Mouse (Mus musculus) heart, embryonic 14.5 days (tissue): ENCODE measurements around the gene Chd9. TPM values are rescaled to one million over a fixed set of nuclear protein-coding genes. Genes with fewer than 3 reads are reported as not detected.

Experiments
- ATAC-seq: fragments of 200-750 bp; cut with Nextera tagmentation; 2 replicates; pipeline ENCODE4 v1.8.0; 2017; ENCODE audit warnings: low read depth, moderate TSS enrichment; ENCODE audit not compliant: insufficient number of reproducible peaks, insufficient read depth, low FRiP score
- H3K27ac ChIP-seq, 2 experiments: fragments of 200-500 bp in 1 of 2; fragments of 300-500 bp in 1 of 2; sonication (generic) in 1 of 2; replicated peaks in 1 of 2; 2 replicates each; pipeline ENCODE4 v1.5.1; 2012 to 2014; ENCODE audit warnings: low read depth in 2 of 2, low read length in 2 of 2, control low read depth in 1 of 2, mild to moderate bottlenecking in 1 of 2, mixed read lengths in 1 of 2; ENCODE audit not compliant: control insufficient read depth in 1 of 2, insufficient read depth in 1 of 2
- H3K27me3 ChIP-seq: fragments of 300-500 bp; sonication (generic); 2 replicates; pipeline ENCODE4 v1.6.1; 2014; ENCODE audit warnings: mild to moderate bottlenecking, low read length, control low read depth; ENCODE audit not compliant: control insufficient read depth, insufficient read depth
- H3K36me3 ChIP-seq: fragments of 300-500 bp; sonication (generic); 2 replicates; pipeline ENCODE4 v1.6.1; 2014; ENCODE audit warnings: mild to moderate bottlenecking, control low read depth, low read length, mixed read lengths; ENCODE audit not compliant: control insufficient read depth, insufficient read depth
- H3K4me1 ChIP-seq, 2 experiments: fragments of 200-500 bp in 1 of 2; fragments of 300-500 bp in 1 of 2; sonication (generic) in 1 of 2; 2 replicates each; pipeline ENCODE4 v1.6.1; 2012 to 2014; ENCODE audit warnings: low read length in 2 of 2, control low read depth in 1 of 2, mixed read lengths in 1 of 2; ENCODE audit not compliant: control insufficient read depth in 2 of 2, insufficient read depth in 2 of 2
- H3K4me2 ChIP-seq: fragments of 300-500 bp; sonication (generic); 2 replicates; pipeline ENCODE4 v1.6.1; 2014; ENCODE audit warnings: mild to moderate bottlenecking, low read length
- H3K4me3 ChIP-seq, 2 experiments: fragments of 200-500 bp in 1 of 2; fragments of 300-500 bp in 1 of 2; sonication (generic) in 1 of 2; 2 replicates each; pipeline ENCODE4 v1.5.1; 2012 to 2014; ENCODE audit warnings: low read length in 2 of 2, mild to moderate bottlenecking in 2 of 2, control low read depth in 1 of 2, low read depth in 1 of 2, moderate library complexity in 1 of 2; ENCODE audit not compliant: control insufficient read depth in 1 of 2, insufficient read depth in 1 of 2
- H3K9ac ChIP-seq: fragments of 300-500 bp; sonication (generic); 2 replicates; pipeline ENCODE4 v1.6.1; 2014; ENCODE audit warnings: mild to moderate bottlenecking, low read length
- H3K9me3 ChIP-seq: fragments of 300-500 bp; sonication (generic); 2 replicates; pipeline ENCODE4 v1.6.1; 2016; ENCODE audit warnings: low read length, control low read depth; ENCODE audit not compliant: control insufficient read depth
- WGBS: fragments of 180-500 bp; shearing (Covaris S2); extraction: QIAGEN DNeasy Blood & Tissue Kit; methylation state at CpG from one replicate; pipeline ENCODE4 v1.1.7; 2014; 5-methylcytosine and 5-hydroxymethylcytosine counted together
- polyA plus RNA-seq: library from polyadenylated mRNA; unstranded; fragments of >200 nt; fragmentation: Nextera tagmentation; extraction: Ambion mirVana; gene quantifications from 2 replicates; pipeline ENCODE4 v1.2.1, GENCODE M21; 2014

Chd9 gene
- 57.0 and 62.4 TPM in 2 replicates for polyA plus RNA-seq

DNA sequence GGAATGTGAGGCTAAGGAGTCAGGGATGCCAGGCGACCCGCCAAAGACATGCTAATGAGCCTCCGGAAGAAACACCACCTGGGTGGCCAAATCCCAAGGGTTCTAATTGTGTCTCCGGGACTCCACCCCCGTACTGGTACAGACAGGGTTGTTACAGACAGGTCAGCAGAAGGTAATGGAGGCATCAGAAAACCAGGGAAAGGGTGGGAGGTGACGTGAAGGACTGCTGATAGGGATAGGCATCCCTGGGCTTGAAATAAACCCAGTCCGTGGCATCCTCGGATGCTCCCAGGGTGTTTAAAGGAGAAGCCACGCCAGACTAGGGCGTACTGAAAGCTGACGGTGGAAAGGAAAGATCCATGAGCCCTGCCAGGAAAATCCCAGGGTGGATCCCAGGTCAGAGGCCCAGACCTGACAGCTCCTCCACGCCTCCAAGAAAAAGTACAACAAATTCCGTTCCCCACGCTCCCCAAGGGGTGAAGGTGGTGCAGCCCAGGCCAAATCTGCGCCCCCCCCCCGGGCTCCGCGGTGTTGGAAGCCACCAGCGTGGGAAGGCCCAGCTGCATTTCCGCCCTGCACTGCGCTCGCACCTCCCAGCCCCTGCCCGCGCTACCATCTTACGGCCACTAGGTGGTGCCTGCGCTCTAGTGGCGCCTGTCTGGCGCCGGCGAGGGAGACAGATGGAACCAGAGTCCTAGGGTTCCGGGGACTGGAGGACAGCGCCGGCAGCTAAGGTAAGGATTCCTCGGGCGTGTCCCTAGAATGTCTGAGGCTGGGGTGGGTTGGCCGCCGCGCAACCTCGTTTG is at the start of gene Chd9:
Chd9 (plus strand) TSS at position 172 of the 806 bp plus-strand sequence.
- 2% methylated on average over 38 of the region's 39 CpGs for WGBS
- peak within 1 kb of the TSS; percentile 52 to 64 for H3K4me3 ChIP-seq
- H3K9ac ChIP-seq = peak within 1 kb of the TSS; percentile 78
- H3K4me1 ChIP-seq = peaks cover 2 to 6% of the 10 kb centered on the region in 2 experiments; a peak in 1 of 4 replicates
- no peaks in the 10 kb centered on the region for H3K27me3 ChIP-seq
- no peak within 1 kb of the TSS for H3K27ac ChIP-seq
- no peaks in the 10 kb centered on the region for H3K9me3 ChIP-seq
- no peaks in the 10 kb centered on the region for H3K36me3 ChIP-seq
- peak within 1 kb of the TSS; percentile 80 for H3K4me2 ChIP-seq
- peak; percentile 88 for ATAC-seq

DNA sequence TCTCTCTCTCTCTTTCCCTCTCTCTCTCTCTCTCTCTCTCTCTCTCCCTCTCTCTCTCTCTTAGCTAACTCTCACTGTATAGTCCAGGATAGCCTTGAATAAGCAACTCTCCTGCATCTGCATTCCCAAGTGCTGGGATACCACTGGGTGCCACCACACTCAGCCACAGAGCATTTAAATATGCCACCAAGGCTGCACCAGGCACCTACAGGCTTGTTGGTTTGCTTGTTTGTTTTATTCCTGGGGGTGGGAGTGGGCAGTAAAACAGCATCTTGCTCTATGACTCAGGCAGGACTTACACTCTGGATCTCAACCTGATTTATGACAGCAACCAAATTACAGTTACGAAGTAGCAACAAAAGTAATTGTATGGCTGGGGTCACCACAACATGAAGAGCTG is 36.5 kb upstream of the Chd9 start:
- no peak for ATAC-seq
- Histone ChIP-seq H3K9me3 (no peaks in the 10 kb centered on the region), H3K27ac (no peak overlapping the region), H3K9ac (no peak overlapping the region), H3K27me3 (no peaks in the 10 kb centered on the region), H3K36me3 (no peaks in the 10 kb centered on the region), H3K4me1 (peaks cover 5 to 8% of the 10 kb centered on the region in 2 experiments), H3K4me3 (no peak overlapping the region), H3K4me2 (no peak overlapping the region)
- 88% methylated on average over 1 of the region's 1 CpGs for WGBS

DNA sequence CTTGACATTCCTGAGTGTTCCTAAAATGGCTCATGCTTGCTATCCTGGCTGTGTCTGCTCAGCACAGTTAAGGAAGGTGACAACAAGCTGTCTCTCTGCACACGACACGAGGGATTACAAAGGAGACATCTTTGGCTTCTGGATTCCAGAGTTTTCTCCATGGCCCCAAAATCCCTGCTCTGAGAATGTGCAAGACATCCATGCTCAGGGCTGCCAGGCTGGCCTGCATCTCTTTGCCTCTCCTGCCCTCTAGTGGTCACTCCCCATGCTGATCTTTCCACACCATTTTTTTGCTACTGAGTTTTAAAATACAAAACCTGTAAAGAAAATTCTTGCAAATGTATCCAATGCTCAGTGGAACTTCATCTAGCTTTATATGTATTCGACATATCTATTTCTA is 34.4 kb upstream of the Chd9 start:
- H3K27ac ChIP-seq = no peak overlapping the region
- no peak for ATAC-seq
- no peaks in the 10 kb centered on the region for H3K36me3 ChIP-seq
- no peak overlapping the region for H3K4me2 ChIP-seq
- 3% methylated on average over 3 of the region's 3 CpGs for WGBS
- peaks cover 5 to 8% of the 10 kb centered on the region in 2 experiments for H3K4me1 ChIP-seq
- H3K9ac ChIP-seq = no peak overlapping the region; the same call in 1 of the 2 replicates
- H3K27me3 ChIP-seq = no peaks in the 10 kb centered on the region
- H3K4me3 ChIP-seq = no peak overlapping the region
- H3K9me3 ChIP-seq = no peaks in the 10 kb centered on the region

DNA sequence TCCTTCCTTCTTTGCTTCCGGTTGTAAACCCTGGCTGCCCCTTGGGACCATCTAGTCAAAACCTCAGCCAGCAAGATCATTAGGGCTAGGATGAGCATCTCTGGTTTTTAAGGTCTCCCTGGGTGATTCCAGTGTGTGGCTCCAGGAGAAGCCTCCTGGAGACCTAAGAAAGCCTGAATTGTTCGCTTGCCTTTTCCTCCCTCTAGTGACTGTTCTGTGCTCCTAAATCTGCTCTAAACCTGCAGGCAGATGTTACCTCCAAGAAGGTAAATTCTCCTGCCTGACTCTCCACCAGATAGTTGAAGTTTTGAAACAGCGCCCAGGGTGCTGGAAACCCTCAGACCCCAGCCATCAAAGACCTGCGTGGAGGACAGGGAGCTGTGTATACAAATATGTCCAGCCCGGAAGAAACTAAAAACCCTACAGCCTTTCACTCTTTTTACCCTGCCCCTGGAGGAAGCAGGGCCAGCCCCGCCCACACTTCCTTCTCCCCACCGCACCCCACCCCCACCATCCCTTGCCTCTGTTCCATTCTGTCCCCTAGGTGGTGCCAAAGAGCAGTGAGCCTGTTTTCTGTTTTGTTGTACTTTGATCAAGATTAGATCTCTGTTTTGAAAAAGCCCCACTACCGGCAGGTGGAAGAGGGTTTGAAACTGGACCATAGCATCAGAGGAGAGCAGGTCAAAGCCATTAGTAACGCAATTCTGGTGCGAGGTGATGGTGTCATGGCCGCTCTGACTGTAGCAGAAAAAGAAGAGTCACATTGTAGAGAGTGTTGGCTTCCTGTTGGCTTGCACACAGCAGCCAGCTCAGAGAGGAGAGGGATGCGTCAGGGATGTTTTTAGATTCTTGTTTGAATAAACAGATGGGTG is 32.9 kb upstream of the Chd9 start:
- WGBS = 12% methylated on average over 12 of the region's 12 CpGs
- Histone ChIP-seq H3K4me3 (peak overlapping the region; percentile 25 to 37), H3K27ac (no peak overlapping the region), H3K36me3 (no peaks in the 10 kb centered on the region), H3K9ac (no peak overlapping the region), H3K4me1 (peaks cover 5 to 8% of the 10 kb centered on the region in 2 experiments), H3K27me3 (no peaks in the 10 kb centered on the region), H3K4me2 (peak overlapping the region; percentile 49), H3K9me3 (no peaks in the 10 kb centered on the region)
- ATAC-seq = no peak

DNA sequence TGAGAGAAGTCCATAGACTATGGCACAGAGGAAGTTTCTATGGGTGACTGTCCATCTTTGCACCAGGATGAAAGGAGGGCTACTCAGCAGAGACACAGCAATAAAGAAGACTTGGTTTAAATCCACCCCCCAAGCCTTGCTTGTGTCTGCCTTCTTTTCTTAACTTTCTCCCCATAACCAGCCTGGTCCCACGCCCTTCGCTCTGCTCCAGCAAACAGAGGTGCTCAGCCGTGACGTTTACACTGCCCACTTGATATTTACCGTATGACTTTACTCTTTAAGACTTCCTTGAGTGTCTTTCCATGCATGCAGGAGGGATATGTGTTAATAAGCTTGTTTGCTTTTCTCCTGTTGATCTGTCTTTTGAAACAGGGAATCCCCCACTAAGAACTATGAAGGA is 28.7 kb upstream of the Chd9 start:
- Histone ChIP-seq H3K4me2 (no peak overlapping the region), H3K4me3 (no peak overlapping the region), H3K4me1 (peaks cover 3 to 4% of the 10 kb centered on the region in 2 experiments; a peak in 3 of 4 replicates), H3K9me3 (peaks cover 15% of the 10 kb centered on the region), H3K27ac (no peak overlapping the region), H3K36me3 (no peaks in the 10 kb centered on the region), H3K9ac (no peak overlapping the region), H3K27me3 (no peaks in the 10 kb centered on the region)
- 95% methylated on average over 5 of the region's 5 CpGs for WGBS
- ATAC-seq = no peak

DNA sequence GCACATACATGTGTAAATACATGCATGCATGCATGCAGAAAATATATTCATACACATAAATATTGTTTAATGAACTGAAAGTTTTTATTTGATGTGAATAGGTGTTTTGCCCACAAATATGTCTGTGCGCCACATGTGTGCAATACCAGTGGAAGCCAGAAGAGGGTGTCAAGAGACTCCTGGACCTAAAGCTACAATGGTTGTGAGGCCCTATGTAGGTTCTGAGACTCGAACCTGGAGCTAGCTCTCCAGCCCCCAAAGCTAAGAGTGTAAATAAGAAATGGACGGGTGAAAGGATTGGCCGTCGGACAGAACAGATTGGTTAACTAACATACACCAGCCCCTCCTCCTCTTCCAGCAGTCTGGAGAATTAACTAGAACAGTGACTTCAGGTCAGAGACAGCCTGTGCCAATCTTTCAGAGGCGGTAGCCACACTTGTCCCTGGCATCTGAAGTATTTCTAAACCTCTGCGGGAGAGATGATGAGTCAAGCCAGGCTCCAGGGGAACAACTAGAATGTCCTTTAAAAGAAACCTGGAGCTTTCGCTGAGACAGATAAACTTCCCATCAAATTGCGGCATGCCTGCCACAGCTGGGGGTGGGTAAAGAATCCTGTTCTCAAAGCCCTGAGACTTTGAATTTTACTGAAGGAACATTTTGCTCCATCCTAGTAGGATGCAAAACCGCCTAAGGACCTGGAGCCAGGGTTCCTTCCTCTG is 14.4 kb upstream of the Chd9 start:
- ATAC-seq = no peak
- Histone ChIP-seq H3K4me1 (peaks cover 0 to 2% of the 10 kb centered on the region in 2 experiments; a peak in 1 of 4 replicates), H3K9me3 (no peaks in the 10 kb centered on the region), H3K27me3 (no peaks in the 10 kb centered on the region), H3K4me3 (no peak overlapping the region), H3K36me3 (no peaks in the 10 kb centered on the region), H3K27ac (no peak overlapping the region), H3K9ac (no peak overlapping the region), H3K4me2 (no peak overlapping the region)
- 69% methylated on average over 10 of the region's 10 CpGs for WGBS
